Mouse (Mus musculus): Measurements from ENCODE around the gene C1qc. TPM values are rescaled to one million over a fixed set of nuclear protein-coding genes. Genes with fewer than 3 reads are reported as not detected.

Gene C1qc
- polyA plus RNA-seq, 1 experiment from 2014 or later = 12.3 TPM

DNA sequence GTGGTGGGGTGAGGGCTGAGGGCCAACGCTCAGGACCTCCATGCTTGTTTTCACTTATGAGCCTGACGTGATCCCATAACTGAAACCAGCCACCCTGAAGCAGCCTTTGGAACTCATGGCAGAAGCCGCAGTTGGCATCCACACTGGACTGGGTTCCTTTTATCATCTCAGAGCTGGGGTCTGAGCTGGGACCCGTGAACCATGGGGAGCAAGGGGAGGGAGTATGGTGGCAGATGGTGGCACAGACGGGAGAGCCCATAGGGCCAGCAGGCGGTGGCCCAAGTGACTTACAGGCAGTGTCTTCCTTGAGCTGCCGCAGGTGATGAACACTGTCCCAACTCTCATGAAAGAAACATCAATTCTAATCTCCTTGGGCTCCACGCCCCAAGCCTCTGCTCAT lies 26.0 kb upstream of the C1qc start:
- DNase-seq (ENCODE audit: low spot score) (no peak), ATAC-seq (ENCODE audit: insufficient read depth, low FRiP score, low TSS enrichment) (no peak)
- H3K4me2 ChIP-seq (ENCODE audit: low read depth) = no peak overlapping the region
- no peak overlapping the region for H3K4me3 ChIP-seq (ENCODE audit: low read depth, low read length)
- no peaks in the 10 kb centered on the region for H3K36me3 ChIP-seq (ENCODE audit: control insufficient read depth, insufficient read depth, low read length)
- H3K27me3 ChIP-seq (ENCODE audit: control insufficient read depth, insufficient read depth, low read length) = 0 out of 2 replicates have a peak, but pooled peaks cover 2% of the 10 kb centered on the region
- 88% methylated on average over 8 of the region's 8 CpGs for WGBS
- no peak overlapping the region for H3K27ac ChIP-seq (ENCODE audit: low read depth, low read length)
- no peaks in the 10 kb centered on the region for H3K4me1 ChIP-seq (ENCODE audit: control insufficient read depth, insufficient read depth, low read length)
- H3K9me3 ChIP-seq (ENCODE audit: control insufficient read depth, low read length) = no peaks in the 10 kb centered on the region
- no peak overlapping the region for H3K9ac ChIP-seq (ENCODE audit: low read length)

DNA sequence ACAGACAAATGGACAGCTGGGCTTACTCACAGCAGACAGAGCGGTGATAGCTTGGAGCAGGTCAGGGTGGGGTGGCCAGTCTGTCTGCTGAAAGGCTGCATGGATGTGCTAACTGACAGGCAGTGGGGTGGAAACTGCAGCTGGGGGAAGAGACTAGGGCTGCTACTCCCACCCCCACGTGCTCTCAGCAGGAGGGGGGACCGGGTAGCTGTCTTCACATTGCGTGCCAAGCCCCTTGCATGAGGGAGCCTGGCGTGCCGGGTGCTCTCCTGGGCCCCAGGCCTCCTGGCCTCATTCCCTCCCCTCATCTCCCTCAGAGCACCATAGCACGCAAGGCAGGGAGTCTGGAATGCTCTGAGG lies 24.3 kb upstream of the C1qc start:
- H3K4me2 ChIP-seq (ENCODE audit: low read depth) = no peak overlapping the region
- no peaks in the 10 kb centered on the region for H3K36me3 ChIP-seq (ENCODE audit: control insufficient read depth, insufficient read depth, low read length)
- H3K27ac ChIP-seq (ENCODE audit: low read depth, low read length) = no peak overlapping the region
- DNase-seq (ENCODE audit: low spot score) (no peak), ATAC-seq (ENCODE audit: insufficient read depth, low FRiP score, low TSS enrichment) (no peak)
- 0 out of 2 replicates have a peak, but pooled peaks cover 8% of the 10 kb centered on the region for H3K27me3 ChIP-seq (ENCODE audit: control insufficient read depth, insufficient read depth, low read length)
- H3K4me1 ChIP-seq (ENCODE audit: control insufficient read depth, insufficient read depth, low read length) = no peaks in the 10 kb centered on the region
- no peaks in the 10 kb centered on the region for H3K9me3 ChIP-seq (ENCODE audit: control insufficient read depth, low read length)
- 39% methylated on average over 6 of the region's 7 CpGs for WGBS
- H3K9ac ChIP-seq (ENCODE audit: low read length) = no peak overlapping the region
- no peak overlapping the region for H3K4me3 ChIP-seq (ENCODE audit: low read depth, low read length)

DNA sequence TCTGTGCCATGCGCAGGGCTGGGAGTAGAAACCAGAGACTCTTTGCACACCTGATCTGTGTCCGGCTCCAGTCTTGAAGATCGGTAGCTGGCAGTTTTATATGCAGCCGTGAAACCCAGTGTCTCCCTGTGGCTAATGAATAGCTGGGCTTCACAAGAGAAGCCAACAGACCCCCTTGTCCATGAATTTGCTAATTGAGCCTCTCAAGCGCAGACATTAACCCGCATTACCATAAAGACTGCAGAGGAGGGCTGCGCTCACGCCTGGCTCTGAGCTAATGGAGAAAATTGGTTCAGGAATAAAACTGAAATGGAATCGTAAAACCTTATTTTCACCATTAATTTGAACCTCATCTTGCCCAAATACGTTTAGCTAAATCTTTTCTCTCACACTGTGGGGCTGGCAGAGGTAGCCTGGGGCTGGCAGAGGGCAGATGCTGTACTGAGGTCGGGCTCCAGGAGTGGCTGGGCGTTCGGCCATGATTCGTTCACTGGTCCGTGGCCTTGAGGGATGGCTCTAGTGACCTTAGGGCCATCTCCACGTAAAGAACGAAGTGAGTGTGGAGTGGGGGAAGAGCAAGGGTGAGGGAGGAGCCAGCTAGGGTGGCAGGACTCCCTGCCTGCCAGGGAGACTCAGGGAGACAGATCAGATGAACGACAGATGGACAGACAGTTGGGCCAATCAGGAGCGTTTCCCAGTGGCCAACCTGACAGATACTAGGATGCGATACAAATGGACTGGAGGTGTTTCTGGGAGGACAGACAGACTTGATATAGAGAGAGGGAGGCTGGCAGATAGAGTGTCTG lies 23.7 kb upstream of the C1qc start:
- Histone ChIP-seq H3K27me3 (ENCODE audit: control insufficient read depth, insufficient read depth, low read length) (0 out of 2 replicates have a peak, but pooled peaks cover 5% of the 10 kb centered on the region), H3K4me2 (ENCODE audit: low read depth) (no peak overlapping the region), H3K36me3 (ENCODE audit: control insufficient read depth, insufficient read depth, low read length) (no peaks in the 10 kb centered on the region), H3K9ac (ENCODE audit: low read length) (no peak overlapping the region), H3K27ac (ENCODE audit: low read depth, low read length) (no peak overlapping the region; the same call in 1 of the 2 replicates), H3K9me3 (ENCODE audit: control insufficient read depth, low read length) (no peaks in the 10 kb centered on the region), H3K4me1 (ENCODE audit: control insufficient read depth, insufficient read depth, low read length) (peaks cover 3% of the 10 kb centered on the region), H3K4me3 (ENCODE audit: low read depth, low read length) (no peak overlapping the region)
- DNase-seq (ENCODE audit: low spot score) (no peak), ATAC-seq (ENCODE audit: insufficient read depth, low FRiP score, low TSS enrichment) (no peak)
- WGBS = 69% methylated on average over 20 of the region's 20 CpGs

DNA sequence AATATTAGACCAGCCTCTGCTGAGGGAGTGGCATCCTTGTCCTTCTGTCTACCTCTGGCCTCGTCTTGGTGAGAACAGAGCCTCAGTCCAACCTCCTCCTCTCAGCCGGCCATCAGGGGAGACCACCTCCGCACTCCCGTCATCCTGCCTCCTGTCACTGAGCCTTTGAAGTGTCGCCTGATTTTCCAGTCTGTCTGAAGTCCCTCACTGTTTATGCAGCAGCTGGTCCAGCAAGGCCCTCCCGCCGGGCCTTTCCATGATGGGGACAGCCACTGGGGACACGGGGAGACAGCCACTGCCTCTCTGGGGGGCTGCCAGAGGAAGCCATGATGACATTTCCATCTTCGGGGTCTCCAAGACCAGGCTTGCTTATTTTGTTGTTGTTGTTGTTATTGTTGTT lies 20.0 kb upstream of the C1qc start:
- no peak overlapping the region for H3K27ac ChIP-seq (ENCODE audit: low read depth, low read length)
- no peak for DNase-seq (ENCODE audit: low spot score)
- WGBS = 12% methylated on average over 9 of the region's 9 CpGs
- H3K4me2 ChIP-seq (ENCODE audit: low read depth) = no peak overlapping the region
- 0 out of 2 replicates have a peak, but pooled peaks cover 7% of the 10 kb centered on the region for H3K27me3 ChIP-seq (ENCODE audit: control insufficient read depth, insufficient read depth, low read length)
- ATAC-seq (ENCODE audit: insufficient read depth, low FRiP score, low TSS enrichment) = no peak
- peaks cover 9% of the 10 kb centered on the region for H3K4me1 ChIP-seq (ENCODE audit: control insufficient read depth, insufficient read depth, low read length)
- H3K36me3 ChIP-seq (ENCODE audit: control insufficient read depth, insufficient read depth, low read length) = no peaks in the 10 kb centered on the region
- no peak overlapping the region for H3K4me3 ChIP-seq (ENCODE audit: low read depth, low read length)
- H3K9me3 ChIP-seq (ENCODE audit: control insufficient read depth, low read length) = no peaks in the 10 kb centered on the region
- no peak overlapping the region for H3K9ac ChIP-seq (ENCODE audit: low read length)

DNA sequence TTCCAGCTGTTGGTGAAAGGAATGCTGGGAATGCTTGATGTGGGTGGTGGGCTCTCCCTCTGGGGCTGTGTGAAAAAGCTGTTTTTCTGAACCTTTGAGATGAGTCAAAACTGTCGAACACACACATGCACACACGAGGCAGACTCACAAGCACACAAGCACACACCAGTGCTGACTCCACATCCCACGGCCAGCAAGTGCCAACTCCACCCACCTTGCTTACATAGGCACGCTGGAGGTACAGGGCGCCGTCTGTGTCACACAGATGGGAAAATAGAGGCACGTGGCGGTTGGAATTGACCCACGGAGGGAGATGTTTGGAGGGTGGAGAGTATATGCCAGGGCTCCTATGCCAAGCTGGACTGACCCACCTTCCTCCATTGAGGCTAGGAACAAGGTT lies 18.9 kb upstream of the C1qc start:
- H3K27ac ChIP-seq (ENCODE audit: low read depth, low read length) = no peak overlapping the region
- no peak for ATAC-seq (ENCODE audit: insufficient read depth, low FRiP score, low TSS enrichment)
- no peak overlapping the region for H3K4me2 ChIP-seq (ENCODE audit: low read depth)
- H3K36me3 ChIP-seq (ENCODE audit: control insufficient read depth, insufficient read depth, low read length) = no peaks in the 10 kb centered on the region
- 39% methylated on average over 9 of the region's 9 CpGs for WGBS
- H3K4me3 ChIP-seq (ENCODE audit: low read depth, low read length) = no peak overlapping the region
- H3K27me3 ChIP-seq (ENCODE audit: control insufficient read depth, insufficient read depth, low read length) = 0 out of 2 replicates have a peak, but pooled peaks cover 8% of the 10 kb centered on the region
- DNase-seq (ENCODE audit: low spot score) = no peak
- H3K9ac ChIP-seq (ENCODE audit: low read length) = no peak overlapping the region
- peaks cover 9% of the 10 kb centered on the region for H3K4me1 ChIP-seq (ENCODE audit: control insufficient read depth, insufficient read depth, low read length)
- H3K9me3 ChIP-seq (ENCODE audit: control insufficient read depth, low read length) = no peaks in the 10 kb centered on the region

DNA sequence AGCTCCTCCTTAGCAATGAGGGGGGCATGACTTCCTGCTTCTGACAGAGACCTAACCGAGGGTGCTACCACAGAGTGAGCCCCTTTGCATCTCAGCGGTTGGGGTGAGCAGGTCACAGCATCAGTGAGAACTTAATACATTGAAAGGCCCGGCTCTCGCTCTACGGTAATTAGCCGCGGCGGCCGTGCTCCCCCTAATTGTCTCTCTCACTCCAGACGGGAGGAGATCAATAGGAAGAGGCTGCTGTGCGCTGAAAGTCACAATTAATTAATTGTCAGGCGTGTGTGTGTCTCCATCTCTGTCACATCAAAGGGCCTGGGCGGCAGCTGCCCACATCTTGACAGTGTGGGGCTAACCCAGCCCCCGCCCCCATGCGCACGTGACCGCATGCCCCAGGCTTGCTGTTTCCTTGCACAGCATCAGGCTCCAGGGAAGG lies 18.4 kb upstream of the C1qc start:
- H3K36me3 ChIP-seq (ENCODE audit: control insufficient read depth, insufficient read depth, low read length) = no peaks in the 10 kb centered on the region
- H3K4me1 ChIP-seq (ENCODE audit: control insufficient read depth, insufficient read depth, low read length) = peaks cover 9% of the 10 kb centered on the region
- H3K4me3 ChIP-seq (ENCODE audit: low read depth, low read length) = no peak overlapping the region
- peak; percentile 50; the same call in 1 of the 2 replicates for ATAC-seq (ENCODE audit: insufficient read depth, low FRiP score, low TSS enrichment)
- H3K27ac ChIP-seq (ENCODE audit: low read depth, low read length) = no peak overlapping the region
- H3K27me3 ChIP-seq (ENCODE audit: control insufficient read depth, insufficient read depth, low read length) = peaks cover 11% of the 10 kb centered on the region
- peak; percentile 70 for DNase-seq (ENCODE audit: low spot score)
- WGBS = 2% methylated on average over 17 of the region's 17 CpGs
- H3K9me3 ChIP-seq (ENCODE audit: control insufficient read depth, low read length) = no peaks in the 10 kb centered on the region
- H3K9ac ChIP-seq (ENCODE audit: low read length) = no peak overlapping the region
- H3K4me2 ChIP-seq (ENCODE audit: low read depth) = no peak overlapping the region

DNA sequence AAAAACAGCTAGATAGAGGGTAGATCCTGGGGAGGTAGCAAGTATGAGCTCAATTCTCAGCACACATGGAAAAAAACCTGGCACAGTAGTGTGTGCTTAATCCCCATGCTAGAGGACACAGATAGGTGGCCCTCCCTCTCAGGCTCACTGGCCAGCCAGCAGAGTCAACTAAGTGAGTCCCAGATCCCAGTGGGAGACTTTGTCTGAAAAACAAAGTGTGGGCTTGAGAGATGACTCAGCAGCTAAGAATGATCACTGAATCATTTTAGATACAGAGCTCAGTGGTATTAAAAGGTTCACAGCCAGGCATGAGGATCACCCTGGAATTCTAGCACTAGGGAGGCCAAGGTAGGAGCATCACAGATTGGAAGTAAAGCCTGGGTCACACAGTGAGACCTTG lies 14.9 kb upstream of the C1qc start:
- no peak overlapping the region for H3K27ac ChIP-seq (ENCODE audit: low read depth, low read length)
- no peak overlapping the region for H3K4me2 ChIP-seq (ENCODE audit: low read depth)
- H3K4me1 ChIP-seq (ENCODE audit: control insufficient read depth, insufficient read depth, low read length) = peaks cover 12% of the 10 kb centered on the region
- H3K36me3 ChIP-seq (ENCODE audit: control insufficient read depth, insufficient read depth, low read length) = no peaks in the 10 kb centered on the region
- H3K4me3 ChIP-seq (ENCODE audit: low read depth, low read length) = no peak overlapping the region
- peaks cover 33% of the 10 kb centered on the region for H3K27me3 ChIP-seq (ENCODE audit: control insufficient read depth, insufficient read depth, low read length)
- no peak for DNase-seq (ENCODE audit: low spot score)
- no peaks in the 10 kb centered on the region for H3K9me3 ChIP-seq (ENCODE audit: control insufficient read depth, low read length)
- no peak for ATAC-seq (ENCODE audit: insufficient read depth, low FRiP score, low TSS enrichment)
- no peak overlapping the region for H3K9ac ChIP-seq (ENCODE audit: low read length)

DNA sequence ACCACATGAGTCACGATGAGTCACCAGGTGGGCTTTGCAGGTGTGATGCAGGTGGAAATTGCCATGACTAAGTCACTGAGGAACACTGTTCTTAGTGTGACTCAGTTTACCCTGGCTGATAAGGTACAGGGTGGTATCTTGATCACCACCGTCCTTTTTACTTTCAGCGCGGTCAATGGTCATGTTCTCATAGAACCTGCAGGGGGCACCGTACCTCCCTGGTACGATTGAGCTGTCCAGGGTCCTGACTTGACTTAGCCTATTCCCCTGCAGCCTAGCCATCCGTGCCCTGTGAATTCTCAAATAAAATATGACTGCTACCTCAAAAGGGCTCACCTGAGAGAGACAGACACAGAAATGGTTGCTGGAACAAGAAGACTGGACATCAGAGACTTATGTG lies 14.2 kb upstream of the C1qc start:
- H3K4me1 ChIP-seq (ENCODE audit: control insufficient read depth, insufficient read depth, low read length) = peaks cover 12% of the 10 kb centered on the region
- H3K4me2 ChIP-seq (ENCODE audit: low read depth) = no peak overlapping the region
- no peaks in the 10 kb centered on the region for H3K36me3 ChIP-seq (ENCODE audit: control insufficient read depth, insufficient read depth, low read length)
- no peaks in the 10 kb centered on the region for H3K9me3 ChIP-seq (ENCODE audit: control insufficient read depth, low read length)
- no peak overlapping the region for H3K4me3 ChIP-seq (ENCODE audit: low read depth, low read length)
- ATAC-seq (ENCODE audit: insufficient read depth, low FRiP score, low TSS enrichment) (no peak), DNase-seq (ENCODE audit: low spot score) (peak; percentile 62)
- H3K9ac ChIP-seq (ENCODE audit: low read length) = no peak overlapping the region
- peaks cover 28% of the 10 kb centered on the region for H3K27me3 ChIP-seq (ENCODE audit: control insufficient read depth, insufficient read depth, low read length)
- WGBS = 13% methylated on average over 7 of the region's 7 CpGs
- no peak overlapping the region for H3K27ac ChIP-seq (ENCODE audit: low read depth, low read length)
